Mouse (Mus musculus): Measurements from ENCODE around the gene Arhgap15.

DNA sequence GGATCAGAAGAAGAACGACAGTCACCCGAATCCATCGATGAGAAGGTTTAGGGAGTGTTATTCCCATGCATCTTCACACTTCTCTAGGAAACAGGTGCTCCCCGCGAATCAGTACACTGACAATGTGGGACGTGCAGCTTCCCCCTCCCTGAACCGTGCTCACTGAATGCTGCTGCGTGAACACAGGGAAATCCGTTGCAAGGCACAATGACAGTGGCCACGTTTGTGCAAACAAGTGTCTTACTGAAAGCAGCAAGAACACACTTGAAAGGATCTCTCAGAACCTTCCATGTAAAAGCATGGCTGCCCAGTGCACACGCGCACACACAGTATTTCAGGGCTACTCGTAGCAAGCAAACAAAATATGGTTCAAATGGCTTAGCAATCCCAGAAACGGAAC is 237.4 kb downstream of the Arhgap15 start:
- TF ChIP-seq CTCF (IDR thresholded peaks at IDR 0.05; ENCODE audit: low read depth, low read length) (no peak), POLR2A (IDR thresholded peaks at IDR 0.05; ENCODE audit: extremely low read depth, insufficient read depth, low read length) (no peak)
